8 mouse cellular contexts compared by ENCODE assay signal in genomic region chr16:31274674-31275460, GRCm38 (mm10). TPM values are rescaled to one million over a fixed set of nuclear protein-coding genes. Genes with fewer than 3 reads are reported as not detected.
DNase-seq lines count a peak whose midpoint lies in the region; ATAC-seq and TF ChIP-seq lines count a peak whose summit lies in the region.

TSS of gene Ppp1r2 (minus strand) at chr16:31275277.

- peak; percentile 56 for TF ChIP-seq CTCF in heart, adult 2 months (IDR thresholded peaks at IDR 0.05)
- TF ChIP-seq CTCF in kidney, adult 2 months (conservative IDR thresholded peaks at IDR 0.05; ENCODE audit: insufficient read depth, insufficient read length, low read depth, low read length) = no peak
- TF ChIP-seq CTCF in spleen, adult 2 months (IDR thresholded peaks at IDR 0.05; ENCODE audit: extremely low read depth, insufficient read depth, insufficient read length, insufficient replicate concordance) = no peak

- DNase-seq in A20 (ENCODE audit: low read depth, low spot score) = peak; percentile 92
- peak; percentile 81 to 87 for DNase-seq in adrenal gland, postnatal 4 days (ENCODE audit: low spot score in 2 of 2)
- DNase-seq in heart, adult 2 months = peak; percentile 95 to 98
- peak; percentile 95 for DNase-seq in kidney, adult 2 months
- peak; percentile 90 for DNase-seq in limb, embryonic 14.5 days (ENCODE audit: low spot score)
- DNase-seq in spleen, adult 2 months (ENCODE audit: low read depth in 1 of 2, low spot score in 2 of 2) = peak; percentile 82 to 93

- peak within 1 kb of the TSS; percentile 79 for H3K4me3 ChIP-seq in embryonic facial prominence, embryonic 13.5 days
- peak within 1 kb of the TSS; percentile 69 for H3K4me3 ChIP-seq in heart, adult 2 months
- H3K4me3 ChIP-seq in kidney, adult 2 months (ENCODE audit: insufficient read depth, low read depth, low read length) = peak within 1 kb of the TSS; percentile 93
- H3K4me3 ChIP-seq in limb, embryonic 14.5 days (replicated peaks; ENCODE audit: low read length) = peak within 1 kb of the TSS; percentile 90
- peak within 1 kb of the TSS; percentile 94 for H3K4me3 ChIP-seq in midbrain, embryonic 16.5 days (ENCODE audit: low read depth, low read length)
- peak within 1 kb of the TSS; percentile 63 for H3K4me3 ChIP-seq in spleen, adult 2 months (ENCODE audit: extremely low read depth, insufficient read depth, insufficient read length)

- H3K9me3 ChIP-seq in embryonic facial prominence, embryonic 13.5 days = no peaks in the 10 kb centered on the region
- no peaks in the 10 kb centered on the region for H3K9me3 ChIP-seq in limb, embryonic 14.5 days (ENCODE audit: control insufficient read depth, low read length)
- no peaks in the 10 kb centered on the region for H3K9me3 ChIP-seq in midbrain, embryonic 16.5 days (replicated peaks; ENCODE audit: control insufficient read depth, low read length, poor library complexity, severe bottlenecking)

- H3K27me3 ChIP-seq in embryonic facial prominence, embryonic 13.5 days = no peaks in the 10 kb centered on the region
- H3K27me3 ChIP-seq in heart, adult 2 months (ENCODE audit: control insufficient read depth, insufficient read depth, low read length) = no peaks in the 10 kb centered on the region
- H3K27me3 ChIP-seq in kidney, adult 2 months (replicated peaks; ENCODE audit: control insufficient read depth, insufficient read depth, low read length) = no peaks in the 10 kb centered on the region
- no peaks in the 10 kb centered on the region for H3K27me3 ChIP-seq in limb, embryonic 14.5 days (ENCODE audit: control insufficient read depth, insufficient read depth, low read length)
- no peaks in the 10 kb centered on the region for H3K27me3 ChIP-seq in midbrain, embryonic 16.5 days (ENCODE audit: control insufficient read depth, insufficient read depth, low read depth, low read length)
- H3K27me3 ChIP-seq in spleen, adult 2 months (ENCODE audit: control insufficient read depth, insufficient read depth, low read length) = no peaks in the 10 kb centered on the region

- 0 out of 2 replicates have a peak, but pooled peaks have one; percentile 10 for TF ChIP-seq EP300 in heart, adult 2 months (IDR thresholded peaks at IDR 0.05; ENCODE audit: insufficient read depth, low read depth, low read length)

- H3K4me1 ChIP-seq in embryonic facial prominence, embryonic 13.5 days = peaks cover 32% of the 10 kb centered on the region
- peaks cover 20% of the 10 kb centered on the region for H3K4me1 ChIP-seq in heart, adult 2 months (ENCODE audit: control insufficient read depth, insufficient read depth, low read length)
- H3K4me1 ChIP-seq in kidney, adult 2 months (ENCODE audit: control insufficient read depth, insufficient read depth, low read length) = peaks cover 10% of the 10 kb centered on the region; the same call in 1 of the 2 replicates
- H3K4me1 ChIP-seq in limb, embryonic 14.5 days (ENCODE audit: control insufficient read depth, insufficient read depth, low read length) = peaks cover 27% of the 10 kb centered on the region
- peaks cover 21% of the 10 kb centered on the region for H3K4me1 ChIP-seq in midbrain, embryonic 16.5 days (ENCODE audit: control insufficient read depth, insufficient read depth, low read length)
- H3K4me1 ChIP-seq in spleen, adult 2 months (ENCODE audit: control insufficient read depth, insufficient read depth, insufficient read length) = peaks cover 2% of the 10 kb centered on the region; the same call in 1 of the 2 replicates

- H3K4me2 ChIP-seq in embryonic facial prominence, embryonic 13.5 days = peak within 1 kb of the TSS; percentile 73
- H3K4me2 ChIP-seq in limb, embryonic 14.5 days (replicated peaks; ENCODE audit: low read depth, low read length, severe bottlenecking) = peak within 1 kb of the TSS; percentile 75
- H3K4me2 ChIP-seq in midbrain, embryonic 16.5 days (ENCODE audit: low read length) = peak within 1 kb of the TSS; percentile 85

- peaks cover 7% of the 10 kb centered on the region; the same call in 1 of the 2 replicates for H3K79me2 ChIP-seq in heart, adult 2 months (replicated peaks; ENCODE audit: control insufficient read depth, insufficient read depth, low read length)

- peak within 1 kb of the TSS; percentile 89 for H3K9ac ChIP-seq in embryonic facial prominence, embryonic 13.5 days
- H3K9ac ChIP-seq in heart, adult 2 months (ENCODE audit: low read depth, low read length) = peak within 1 kb of the TSS; percentile 99
- H3K9ac ChIP-seq in limb, embryonic 14.5 days (ENCODE audit: low read depth, low read length, severe bottlenecking) = peak within 1 kb of the TSS; percentile 96
- H3K9ac ChIP-seq in midbrain, embryonic 16.5 days (ENCODE audit: low read depth, low read length) = peak within 1 kb of the TSS; percentile 97

- peaks cover 6% of the 10 kb centered on the region; the same call in 1 of the 2 replicates for H3K36me3 ChIP-seq in embryonic facial prominence, embryonic 13.5 days
- peaks cover 16% of the 10 kb centered on the region for H3K36me3 ChIP-seq in heart, adult 2 months (ENCODE audit: control insufficient read depth, insufficient read depth, low read length)
- no peaks in the 10 kb centered on the region for H3K36me3 ChIP-seq in kidney, adult 2 months (ENCODE audit: control insufficient read depth, insufficient read depth, low read length)
- H3K36me3 ChIP-seq in limb, embryonic 14.5 days (ENCODE audit: control insufficient read depth, insufficient read depth, low read length) = peaks cover 7% of the 10 kb centered on the region; the same call in 1 of the 2 replicates
- no peaks in the 10 kb centered on the region for H3K36me3 ChIP-seq in midbrain, embryonic 16.5 days (ENCODE audit: control insufficient read depth, insufficient read depth, low read length)
- no peaks in the 10 kb centered on the region for H3K36me3 ChIP-seq in spleen, adult 2 months (ENCODE audit: control insufficient read depth, insufficient read depth, low read length)

- peak; percentile 94 for ATAC-seq in embryonic facial prominence, embryonic 13.5 days (ENCODE audit: insufficient number of reproducible peaks, insufficient read depth, low FRiP score, low TSS enrichment, low read depth)
- peak; percentile 96 for ATAC-seq in limb, embryonic 14.5 days (ENCODE audit: low FRiP score, low read depth)
- ATAC-seq in midbrain, embryonic 16.5 days = peak; percentile 94

- TF ChIP-seq POLR2A in heart, adult 2 months (IDR thresholded peaks at IDR 0.05; ENCODE audit: insufficient read depth, low read depth, low read length) = peak; percentile 91
- peak; percentile 70 for TF ChIP-seq POLR2A in kidney, adult 2 months (IDR thresholded peaks at IDR 0.05; ENCODE audit: low read depth, low read length)
- peak; percentile 90; the same call in 1 of the 2 replicates for TF ChIP-seq POLR2A in limb, embryonic 14.5 days (IDR thresholded peaks at IDR 0.05; ENCODE audit: borderline replicate concordance, extremely low read depth, insufficient read depth, insufficient read length)
- peak; percentile 78 for TF ChIP-seq POLR2A in spleen, adult 2 months (IDR thresholded peaks at IDR 0.05; ENCODE audit: low read depth, low read length)

- H3K27ac ChIP-seq in embryonic facial prominence, embryonic 13.5 days = peak within 1 kb of the TSS; percentile 88
- peak within 1 kb of the TSS; percentile 95 for H3K27ac ChIP-seq in heart, adult 2 months
- peak within 1 kb of the TSS; percentile 84 for H3K27ac ChIP-seq in kidney, adult 2 months (ENCODE audit: insufficient read depth, low read depth, low read length)
- peak within 1 kb of the TSS; percentile 86 for H3K27ac ChIP-seq in limb, embryonic 14.5 days (replicated peaks; ENCODE audit: low read depth, low read length)
- H3K27ac ChIP-seq in midbrain, embryonic 16.5 days (ENCODE audit: low read length) = peak within 1 kb of the TSS; percentile 84
- H3K27ac ChIP-seq in spleen, adult 2 months (ENCODE audit: insufficient read depth, low read length) = peak within 1 kb of the TSS; percentile 79

- WGBS in embryonic facial prominence, embryonic 13.5 days = under 1% methylated on average over 73 of the region's 83 CpGs
- under 1% methylated on average over 60 of the region's 83 CpGs for WGBS in heart, adult 2 months
- under 1% methylated on average over 81 of the region's 83 CpGs for WGBS in kidney, adult 2 months
- 0% methylated on average over 52 of the region's 83 CpGs for WGBS in limb, embryonic 14.5 days
- WGBS in midbrain, embryonic 16.5 days = under 1% methylated on average over 72 of the region's 83 CpGs
- under 1% methylated on average over 79 of the region's 83 CpGs for WGBS in spleen, adult 2 months

- intact Hi-C loops in heart, adult 2 months (cut with DNase I) = loop anchor here (2.0 to 10.0 kb wide), 3 partner anchors 74 to 720 kb away; partner anchors contain the start of genes Acap2, Dlg1 and Tmem44

RNA-seq across cellular contexts. Expression of gene Ppp1r2, which starts in this region (rescaled TPM):
- 10 to 100 TPM; 85.9 to 87.7 TPM for total RNA-seq in adrenal gland, postnatal 4 days (2021)
- 77.5 and 90.8 TPM in 2 replicates for polyA plus RNA-seq in embryonic facial prominence, embryonic 13.5 days (2015; fragmentation: Nextera tagmentation; extraction: Ambion mirVana)
- 10 to 100 TPM; 77.3 to 88.3 TPM for total RNA-seq in heart, adult 2 months (2021)
- 33.1 and 40.6 TPM in 2 replicates for polyA plus RNA-seq in heart, adult 2 months (2012; rRNA removed)
- 30.4 and 33.5 TPM in 2 replicates for polyA plus RNA-seq in kidney, adult 2 months (2012; rRNA removed)
- polyA plus RNA-seq in limb, embryonic 14.5 days (2012; rRNA removed) = 30.5 and 40.5 TPM in 2 replicates
- 77.3 and 77.7 TPM in 2 replicates for polyA plus RNA-seq in limb, embryonic 14.5 days (2014; fragmentation: Nextera tagmentation; extraction: Ambion mirVana)
- 90.3 and 92.0 TPM in 2 replicates for polyA plus RNA-seq in midbrain, embryonic 16.5 days (2015; fragmentation: Nextera tagmentation; extraction: Ambion mirVana)
- polyA plus RNA-seq in spleen, adult 2 months (2012; rRNA removed) = 27.2 and 46.3 TPM in 2 replicates

Comparison
In these comparisons a context has a peak if more than half of its experiments do, and no peak if none do; other contexts are left out.
1. Peak in every context shown above with its lines: DNase-seq, ATAC-seq, H3K4me3 ChIP-seq and H3K27ac ChIP-seq.